Mouse (Mus musculus) ES-E14 (cell line): ENCODE results near the gene Dapl1. TPM values are rescaled to one million over a fixed set of nuclear protein-coding genes. Genes with fewer than 3 reads are reported as not detected.

Experiments
- DNase-seq: peaks from one replicate; pipeline ENCODE4 v3.0.0-alpha.2; 2013; ENCODE audit warnings: low read depth, low spot score
- H3K27ac ChIP-seq: 2 replicates; pipeline ENCODE4 v1.5.1; 2012; ENCODE audit warnings: low read depth, mild to moderate bottlenecking, low read length, moderate library complexity, mixed read lengths; ENCODE audit not compliant: poor library complexity, insufficient read depth, severe bottlenecking
- H3K36me3 ChIP-seq: 2 replicates; pipeline ENCODE4 v1.6.1; 2012; ENCODE audit warnings: mild to moderate bottlenecking, low read length, moderate library complexity, mixed read lengths; ENCODE audit not compliant: control insufficient read depth, poor library complexity, insufficient read depth, severe bottlenecking
- H3K4me1 ChIP-seq, 2 experiments: fragments of 150-350 bp in 1 of 2; sonication (generic) in 1 of 2; 2 replicates each; pipeline ENCODE4 v1.6.1; 2012; ENCODE audit warnings: low read length in 2 of 2, mild to moderate bottlenecking in 1 of 2, mixed read lengths in 1 of 2; ENCODE audit not compliant: control insufficient read depth in 2 of 2, insufficient read depth in 2 of 2, poor library complexity in 1 of 2
- H3K4me3 ChIP-seq, 2 experiments: fragments of 150-350 bp in 1 of 2; sonication (generic) in 1 of 2; 2 replicates each; pipeline ENCODE4 v1.5.1; 2012; ENCODE audit warnings: low read length in 2 of 2, low read depth in 1 of 2, mild to moderate bottlenecking in 1 of 2, mixed read lengths in 1 of 2; ENCODE audit not compliant: insufficient read depth in 1 of 2, poor library complexity in 1 of 2, severe bottlenecking in 1 of 2
- H3K9ac ChIP-seq: 2 replicates; pipeline ENCODE4 v1.6.1; 2012; ENCODE audit warnings: low read depth, mild to moderate bottlenecking, low read length, mixed read lengths; ENCODE audit not compliant: poor library complexity, insufficient read depth, severe bottlenecking
- H3K9me3 ChIP-seq: fragments of 150-350 bp; sonication (generic); 2 replicates; pipeline ENCODE4 v1.6.1; 2012; ENCODE audit warnings: low read depth, mild to moderate bottlenecking, low read length; ENCODE audit not compliant: control insufficient read depth, insufficient read depth
- CHD2 ChIP-seq: IDR thresholded peaks from 2 replicates; pipeline ENCODE4 v1.6.1; 2014; ENCODE audit warnings: mild to moderate bottlenecking, low read depth, low read length, inconsistent platforms
- HCFC1 ChIP-seq: IDR thresholded peaks from 2 replicates; pipeline ENCODE4 v1.6.1; 2012; ENCODE audit warnings: low read length, inconsistent platforms, borderline replicate concordance; ENCODE audit not compliant: insufficient read depth
- MAFK ChIP-seq: IDR thresholded peaks from 2 replicates; pipeline ENCODE4 v1.6.1; 2014; ENCODE audit warnings: mild to moderate bottlenecking, low read depth, low read length, inconsistent platforms; ENCODE audit not compliant: insufficient read depth
- ZC3H11A ChIP-seq: IDR thresholded peaks from 2 replicates; pipeline ENCODE4 v1.6.1; 2012; ENCODE audit warnings: low read depth, mild to moderate bottlenecking, inconsistent platforms, low read length, borderline replicate concordance
- ZNF384 ChIP-seq: IDR thresholded peaks from 2 replicates; pipeline ENCODE4 v1.6.1; 2012; ENCODE audit warnings: low read depth, low read length, inconsistent platforms
- in situ Hi-C, 2 experiments: fragments of 600-800 bp; cut with MboI; formaldehyde crosslinking; loops; one replicate each; pipeline ENCODE4 v1.15.1; 2025; ENCODE audit warnings: low sequenced_read_pairs in 2 of 2, inconsistent platforms in 1 of 2; ENCODE audit not compliant: unreplicated experiment in 2 of 2
- total RNA-seq: library from RNA; depleted of rRNA; stranded (reverse); fragments of 300-350 nt; gene quantifications from 2 replicates; pipeline ENCODE4 v1.2.3, GENCODE M21; 2012

Gene Dapl1
- total RNA-seq, 1 experiment: not detected

GRCm38 (mm10) chr2:59462086-59462485, 22.4 kb upstream of the Dapl1 start:
- no peaks in the 10 kb centered on the region for H3K4me1 ChIP-seq
- in situ Hi-C loops: no loop called here
- no peak overlapping the region for H3K9ac ChIP-seq
- H3K9me3 ChIP-seq: no peaks in the 10 kb centered on the region; the same call in 1 of the 2 replicates
- H3K36me3 ChIP-seq: no peaks in the 10 kb centered on the region
- no peak overlapping the region for H3K4me3 ChIP-seq
- DNase-seq: no peak
- H3K27ac ChIP-seq: no peak overlapping the region
- TF ChIP-seq MAFK (no peak), CHD2 (no peak), ZC3H11A (no peak), ZNF384 (no peak), HCFC1 (no peak)

- no peaks in the 10 kb centered on the region for H3K4me1 ChIP-seq
- no peak for DNase-seq
- no peak overlapping the region for H3K9ac ChIP-seq
- H3K4me3 ChIP-seq: no peak overlapping the region
- H3K27ac ChIP-seq: no peak overlapping the region
- no peaks in the 10 kb centered on the region for H3K36me3 ChIP-seq
- in situ Hi-C loops: no loop called here
- no peaks in the 10 kb centered on the region; the same call in 1 of the 2 replicates for H3K9me3 ChIP-seq
- no peak for TF ChIP-seq ZNF384
- TF ChIP-seq HCFC1: no peak
- no peak for TF ChIP-seq ZC3H11A
- no peak for TF ChIP-seq CHD2
- TF ChIP-seq MAFK: no peak
These were observed 20.8 kb upstream of the Dapl1 start for GRCm38 (mm10) chr2:59463428-59464182.

- Histone ChIP-seq H3K36me3 (no peaks in the 10 kb centered on the region), H3K4me3 (no peak overlapping the region), H3K9ac (no peak overlapping the region), H3K4me1 (peaks cover 2% of the 10 kb centered on the region in 2 experiments; a peak in 3 of 4 replicates), H3K9me3 (no peaks in the 10 kb centered on the region), H3K27ac (no peak overlapping the region)
- in situ Hi-C loops: no loop called here
- TF ChIP-seq MAFK (no peak), CHD2 (no peak), HCFC1 (no peak), ZNF384 (no peak), ZC3H11A (no peak)
- DNase-seq: no peak
These were observed 18.8 kb upstream of the Dapl1 start for GRCm38 (mm10) chr2:59465671-59466070.

- H3K4me3 ChIP-seq: no peak overlapping the region
- TF ChIP-seq ZNF384 (no peak), CHD2 (no peak), HCFC1 (no peak), ZC3H11A (no peak), MAFK (no peak)
- H3K9me3 ChIP-seq: no peaks in the 10 kb centered on the region
- DNase-seq: no peak
- no peak overlapping the region for H3K27ac ChIP-seq
- H3K9ac ChIP-seq: no peak overlapping the region
- in situ Hi-C loops: no loop called here
- no peaks in the 10 kb centered on the region for H3K36me3 ChIP-seq
- H3K4me1 ChIP-seq: peaks cover 2 to 8% of the 10 kb centered on the region in 2 experiments; a peak in 3 of 4 replicates
These were observed 18.1 kb upstream of the Dapl1 start for GRCm38 (mm10) chr2:59466358-59466757.
